Mouse (Mus musculus): ENCODE measurements at regions not wholly inside any gene's neighbourhood (a gene's known extent, or its start where the extent isn't known, plus 50 kb on each side); places are given as distances from the start of the nearest gene placed in this dataset.

DNA sequence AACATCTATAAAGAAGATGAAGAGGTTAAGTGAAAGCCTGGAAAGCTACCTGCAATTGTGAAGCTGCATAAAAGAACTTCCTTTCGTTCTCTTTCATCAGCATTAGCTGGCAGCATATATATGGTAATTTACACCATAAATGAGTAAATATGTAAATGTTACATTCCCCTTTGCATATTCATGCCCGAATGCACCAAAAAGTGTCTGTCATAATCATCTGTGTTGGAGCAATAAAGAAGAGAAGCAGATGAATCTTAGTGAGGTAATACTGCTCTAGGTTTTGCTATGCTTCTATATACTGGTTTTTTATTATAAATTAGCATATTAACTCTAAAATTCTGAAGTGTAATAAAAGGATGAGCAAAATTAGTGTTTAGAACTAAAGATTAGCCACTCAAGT, 332.9 kb upstream of the Impad1 start:
- no peak for TF ChIP-seq CTCF (IDR thresholded peaks at IDR 0.05; ENCODE audit: low read depth, low read length)
- no peak for TF ChIP-seq POLR2A (IDR thresholded peaks at IDR 0.05; ENCODE audit: extremely low read depth, insufficient read depth, low read length)

Data from liver, adult 2 months (tissue).